Mouse (Mus musculus) layer of hippocampus, adult 8-10 months (tissue): Measurements from ENCODE around the gene BC049352. TPM values are rescaled to one million over a fixed set of nuclear protein-coding genes. Genes with fewer than 3 reads are reported as not detected.

Experiments
- DNase-seq, 2 experiments: peaks; one replicate each; pipeline ENCODE4 v3.0.0; 2022; ENCODE audit warnings: low spot score in 2 of 2
- microRNA-seq, 2 experiments: library from miRNA; unstranded; fragments of <30 nt; microRNA quantifications; one replicate each; pipeline ENCODE4 v1.2.0; 2022
- total RNA-seq, 4 experiments: library from RNA; stranded (reverse); gene quantifications; 2 replicates each; pipeline ENCODE4 v1.2.4; 2022

BC049352 gene
- total RNA-seq, 4 experiments from 2014 or later = 0.43 to 1.0 (median 0.59) TPM

- no peak for DNase-seq
Measured at GRCm38 (mm10) chr9:45291481-45292168, 109.8 kb downstream of the BC049352 start.

DNA sequence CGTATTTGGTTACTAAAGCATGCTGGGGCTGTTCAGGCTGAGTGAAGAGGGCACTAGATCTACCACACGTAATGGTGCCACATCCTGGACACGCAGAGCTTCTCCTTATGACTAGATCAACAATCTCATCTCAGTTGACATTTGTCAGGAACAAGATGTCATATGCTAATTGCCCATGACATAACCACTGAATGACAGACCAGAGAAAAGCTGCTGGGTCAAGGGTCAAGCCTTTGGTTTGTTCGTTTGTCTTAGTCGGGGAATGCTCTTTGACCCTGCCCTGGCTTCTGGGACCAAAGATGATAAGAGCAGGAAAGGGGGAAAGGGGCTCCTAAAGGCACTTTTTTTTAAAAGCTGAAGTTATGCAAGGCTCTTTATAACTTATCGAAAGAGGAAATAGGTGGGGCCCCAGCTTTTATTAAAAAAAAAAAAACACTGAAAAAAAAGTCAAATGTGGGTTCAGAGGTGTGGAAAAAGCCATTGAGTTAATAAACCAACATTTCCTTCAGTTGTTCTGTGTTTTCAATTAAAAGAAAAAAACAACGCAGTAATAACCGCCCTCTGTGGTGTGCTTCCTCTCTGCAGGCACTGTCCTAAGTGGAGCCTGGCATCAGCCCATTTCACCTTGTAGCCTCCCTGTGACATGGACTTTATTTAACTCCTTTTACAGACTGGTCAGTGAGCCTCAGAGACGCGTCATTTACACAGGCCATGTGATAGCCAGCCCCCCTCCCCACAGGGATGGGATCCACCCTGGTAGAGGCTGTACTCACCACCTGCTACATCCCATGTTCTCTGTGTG is 112.6 kb downstream of the BC049352 start:
- no peak for DNase-seq

DNA sequence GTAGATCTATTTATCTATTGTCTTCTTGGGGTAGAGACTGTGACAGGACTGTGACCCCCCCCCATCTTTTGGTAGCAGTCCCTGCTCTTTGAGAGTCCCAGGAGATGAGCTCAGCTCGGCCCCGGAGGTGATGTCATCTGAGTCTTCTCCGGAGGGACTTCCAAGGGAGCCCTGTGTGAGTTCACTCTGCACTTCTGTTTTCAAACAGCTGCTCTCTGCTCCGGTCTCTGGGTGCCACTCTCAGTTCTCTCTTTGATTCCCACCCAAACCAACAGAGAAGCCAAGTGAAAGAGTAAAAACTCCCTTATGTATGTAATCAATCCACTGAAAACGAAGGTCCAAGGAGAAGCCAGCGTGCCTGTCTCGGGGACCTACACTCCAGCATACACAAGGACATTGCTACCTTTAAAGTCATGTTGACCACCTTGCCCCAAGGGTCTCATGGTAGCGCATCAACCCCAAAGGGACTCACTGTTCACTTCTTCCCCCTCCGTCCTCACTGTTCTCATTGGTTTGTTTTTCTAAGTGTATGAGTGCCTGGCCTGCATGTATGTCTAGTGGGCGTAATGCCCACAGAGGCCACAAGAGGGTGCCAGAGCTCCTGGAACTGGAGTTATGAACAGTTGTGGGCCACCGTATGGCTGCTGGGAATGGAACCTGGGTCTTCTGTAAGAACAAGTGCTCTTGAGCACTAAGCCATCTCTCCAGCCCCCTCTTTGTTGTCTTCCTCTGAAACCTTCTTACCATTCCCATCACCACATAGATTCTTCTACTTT is 117.6 kb downstream of the BC049352 start:
- DNase-seq = peak in 1 of 2 experiments; percentile 9

Small RNA genes lying within 50 kb of the gene (microRNA-seq; reads per million reads assigned to microRNA genes)
- gene Mir7086 = 0 reads per million in 2 experiments

Other genes starting within 250 kb of the BC049352 start
- gene Ube4a, start 216.4 kb upstream of the BC049352 start, total RNA-seq = 10 to 100 TPM; 69.7 to 84.9 (median 72.3) TPM
- gene Cd3g, start 201.6 kb upstream of the BC049352 start, total RNA-seq = under 1 TPM in 2 of 4 experiments, not detected in 2; 0.38 to 0.43 TPM
- gene Cd3d, start 200.2 kb upstream of the BC049352 start, total RNA-seq = not detected
- under 1 TPM in 2 of 4 experiments, not detected in 2; 0.27 to 0.33 TPM for gene Cd3e, start 172.4 kb upstream of the BC049352 start, total RNA-seq
- gene Mpzl2, start 142.2 kb upstream of the BC049352 start, total RNA-seq = 1 to 10 TPM; 1.3 TPM
- gene Mpzl3, start 126.8 kb upstream of the BC049352 start, total RNA-seq = 1 to 10 TPM; 3.4 to 5.4 (median 3.7) TPM
- 1 to 10 TPM in 1 of 4 experiments, under 1 TPM in 3; 0.55 to 1.3 (median 0.72) TPM for gene Jaml, start 102.8 kb upstream of the BC049352 start, total RNA-seq
- gene Scn2b, start 64.2 kb upstream of the BC049352 start, total RNA-seq = 100 to 1,000 TPM; 209 to 270 (median 239) TPM
- gene Scn4b, start 43.6 kb upstream of the BC049352 start, total RNA-seq = 10 to 100 TPM; 14.6 to 17.4 (median 15.7) TPM
- gene Tmprss4, start 22.1 kb downstream of the BC049352 start, total RNA-seq = not detected
- 10 to 100 TPM in 1 of 4 experiments, 1 to 10 TPM in 3; 1.8 to 10.0 (median 6.1) TPM for gene Il10ra, start 87.1 kb downstream of the BC049352 start, total RNA-seq
- gene Tmprss13, start 137.1 kb downstream of the BC049352 start, total RNA-seq = not detected
- gene Fxyd6, start 188.2 kb downstream of the BC049352 start, total RNA-seq = 10 to 100 TPM; 87.3 to 98.5 (median 93.0) TPM
- gene Fxyd2, start 217.7 kb downstream of the BC049352 start, total RNA-seq = 1 to 10 TPM; 4.9 to 8.5 (median 7.9) TPM
- 100 to 1,000 TPM in 1 of 4 experiments, 10 to 100 TPM in 3; 84.0 to 101 (median 88.8) TPM for gene Dscaml1, start 244.6 kb downstream of the BC049352 start, total RNA-seq